Mouse (Mus musculus): ENCODE results near the gene Bmp8b. TPM values are rescaled to one million over a fixed set of nuclear protein-coding genes. Genes with fewer than 3 reads are reported as not detected.
"Not testable (repeated sequence)": the region's sequence is repeated elsewhere in the genome, so short reads cannot be mapped to it uniquely, and the experiment has no call there.

Bmp8b gene
- polyA plus RNA-seq, 1 experiment from 2014 or later: 0.26 TPM

- Histone ChIP-seq H3K9me3 (ENCODE audit: low read length) (peaks cover 2% of the 10 kb centered on the region; the same call in 1 of the 2 replicates), H3K4me1 (ENCODE audit: insufficient read depth, low read length) (no peaks in the 10 kb centered on the region), H3K27ac (ENCODE audit: low read length) (no peak overlapping the region), H3K4me2 (replicated peaks; ENCODE audit: low read depth, low read length) (no peak overlapping the region), H3K27me3 (ENCODE audit: insufficient read depth, low read length) (no peaks in the 10 kb centered on the region), H3K9ac (replicated peaks; ENCODE audit: low read length) (no peak overlapping the region), H3K36me3 (ENCODE audit: insufficient read depth, low read length) (no peaks in the 10 kb centered on the region), H3K4me3 (ENCODE audit: low read length) (no peak overlapping the region)
- ATAC-seq (ENCODE audit: low FRiP score, low TSS enrichment): peak; percentile 62
- 75% methylated on average over 20 of the region's 20 CpGs for WGBS
Observed at GRCm38 (mm10) chr4:123082283-123083163, 22.4 kb upstream of the Bmp8b start.

GRCm38 (mm10) chr4:123083323-123083902, 21.6 kb upstream of the Bmp8b start:
- no peaks in the 10 kb centered on the region for H3K27me3 ChIP-seq (ENCODE audit: insufficient read depth, low read length)
- H3K27ac ChIP-seq (ENCODE audit: low read length): no peak overlapping the region
- H3K4me3 ChIP-seq (ENCODE audit: low read length): no peak overlapping the region
- H3K9me3 ChIP-seq (ENCODE audit: low read length): no peaks in the 10 kb centered on the region
- no peak overlapping the region for H3K4me2 ChIP-seq (replicated peaks; ENCODE audit: low read depth, low read length)
- no peaks in the 10 kb centered on the region for H3K4me1 ChIP-seq (ENCODE audit: insufficient read depth, low read length)
- H3K9ac ChIP-seq (replicated peaks; ENCODE audit: low read length): no peak overlapping the region
- WGBS: 65% methylated on average over 13 of the region's 13 CpGs
- H3K36me3 ChIP-seq (ENCODE audit: insufficient read depth, low read length): no peaks in the 10 kb centered on the region
- no peak for ATAC-seq (ENCODE audit: low FRiP score, low TSS enrichment)

GRCm38 (mm10) chr4:123085290-123085689, 19.7 kb upstream of the Bmp8b start:
- Histone ChIP-seq H3K4me1 (ENCODE audit: insufficient read depth, low read length) (no peaks in the 10 kb centered on the region), H3K27ac (ENCODE audit: low read length) (no peak overlapping the region), H3K9me3 (ENCODE audit: low read length) (no peaks in the 10 kb centered on the region), H3K9ac (replicated peaks; ENCODE audit: low read length) (no peak overlapping the region), H3K36me3 (ENCODE audit: insufficient read depth, low read length) (no peaks in the 10 kb centered on the region), H3K27me3 (ENCODE audit: insufficient read depth, low read length) (no peaks in the 10 kb centered on the region), H3K4me2 (replicated peaks; ENCODE audit: low read depth, low read length) (no peak overlapping the region), H3K4me3 (ENCODE audit: low read length) (no peak overlapping the region)
- WGBS: 67% methylated on average over 2 of the region's 2 CpGs
- ATAC-seq (ENCODE audit: low FRiP score, low TSS enrichment): no peak

GRCm38 (mm10) chr4:123086381-123086780, 18.6 kb upstream of the Bmp8b start:
- no peak overlapping the region for H3K9ac ChIP-seq (replicated peaks; ENCODE audit: low read length)
- no peaks in the 10 kb centered on the region for H3K27me3 ChIP-seq (ENCODE audit: insufficient read depth, low read length)
- no peak overlapping the region for H3K4me3 ChIP-seq (ENCODE audit: low read length)
- WGBS: 81% methylated on average over 4 of the region's 4 CpGs
- H3K4me2 ChIP-seq (replicated peaks; ENCODE audit: low read depth, low read length): no peak overlapping the region
- H3K27ac ChIP-seq (ENCODE audit: low read length): no peak overlapping the region
- no peak for ATAC-seq (ENCODE audit: low FRiP score, low TSS enrichment)
- H3K36me3 ChIP-seq (ENCODE audit: insufficient read depth, low read length): no peaks in the 10 kb centered on the region
- no peaks in the 10 kb centered on the region for H3K9me3 ChIP-seq (ENCODE audit: low read length)
- no peaks in the 10 kb centered on the region for H3K4me1 ChIP-seq (ENCODE audit: insufficient read depth, low read length)

- H3K9me3 ChIP-seq (ENCODE audit: low read length): no peaks in the 10 kb centered on the region
- H3K27ac ChIP-seq (ENCODE audit: low read length): no peak overlapping the region
- no peaks in the 10 kb centered on the region for H3K36me3 ChIP-seq (ENCODE audit: insufficient read depth, low read length)
- no peak for ATAC-seq (ENCODE audit: low FRiP score, low TSS enrichment)
- H3K4me3 ChIP-seq (ENCODE audit: low read length): no peak overlapping the region
- 64% methylated on average over 5 of the region's 5 CpGs for WGBS
- H3K4me1 ChIP-seq (ENCODE audit: insufficient read depth, low read length): no peaks in the 10 kb centered on the region
- no peak overlapping the region for H3K4me2 ChIP-seq (replicated peaks; ENCODE audit: low read depth, low read length)
- no peaks in the 10 kb centered on the region for H3K27me3 ChIP-seq (ENCODE audit: insufficient read depth, low read length)
- H3K9ac ChIP-seq (replicated peaks; ENCODE audit: low read length): no peak overlapping the region
Observed at GRCm38 (mm10) chr4:123092621-123093020, 12.3 kb upstream of the Bmp8b start.

- 44% methylated on average over 17 of the region's 17 CpGs for WGBS
- peak; percentile 76 for ATAC-seq (ENCODE audit: low FRiP score, low TSS enrichment)
- H3K4me3 ChIP-seq (ENCODE audit: low read length): peak overlapping the region; percentile 13; the same call in 1 of the 2 replicates
Observed at GRCm38 (mm10) chr4:123093064-123093776, 11.7 kb upstream of the Bmp8b start.

GRCm38 (mm10) chr4:123093869-123094268, 11.1 kb upstream of the Bmp8b start:
- Histone ChIP-seq H3K4me3 (ENCODE audit: low read length) (no peak overlapping the region), H3K36me3 (ENCODE audit: insufficient read depth, low read length) (no peaks in the 10 kb centered on the region), H3K4me1 (ENCODE audit: insufficient read depth, low read length) (no peaks in the 10 kb centered on the region), H3K4me2 (replicated peaks; ENCODE audit: low read depth, low read length) (no peak overlapping the region), H3K27me3 (ENCODE audit: insufficient read depth, low read length) (no peaks in the 10 kb centered on the region), H3K9me3 (ENCODE audit: low read length) (no peaks in the 10 kb centered on the region), H3K9ac (replicated peaks; ENCODE audit: low read length) (no peak overlapping the region), H3K27ac (ENCODE audit: low read length) (no peak overlapping the region)
- 60% methylated on average over 9 of the region's 9 CpGs for WGBS
- no peak for ATAC-seq (ENCODE audit: low FRiP score, low TSS enrichment)

More at GRCm38 (mm10) chr4:123093064-123093776, 11.7 kb upstream of the Bmp8b start:
- Histone ChIP-seq H3K9ac (replicated peaks; ENCODE audit: low read length) (no peak overlapping the region), H3K27me3 (ENCODE audit: insufficient read depth, low read length) (no peaks in the 10 kb centered on the region), H3K9me3 (ENCODE audit: low read length) (no peaks in the 10 kb centered on the region), H3K27ac (ENCODE audit: low read length) (0 out of 2 replicates have a peak overlapping the region, but pooled peaks have one; percentile 12), H3K4me1 (ENCODE audit: insufficient read depth, low read length) (no peaks in the 10 kb centered on the region), H3K36me3 (ENCODE audit: insufficient read depth, low read length) (no peaks in the 10 kb centered on the region), H3K4me2 (replicated peaks; ENCODE audit: low read depth, low read length) (peak overlapping the region; percentile 31)

GRCm38 (mm10) chr4:123105451-123105790, 456 bp downstream of the Bmp8b start:
- no peaks in the 10 kb centered on the region for H3K36me3 ChIP-seq (ENCODE audit: insufficient read depth, low read length)
- H3K27ac ChIP-seq (ENCODE audit: low read length): no peak overlapping the region
- H3K4me2 ChIP-seq (replicated peaks; ENCODE audit: low read depth, low read length): peak overlapping the region; percentile 48
- no peak overlapping the region for H3K9ac ChIP-seq (replicated peaks; ENCODE audit: low read length)
- 23% methylated on average over 24 of the region's 24 CpGs for WGBS
- peak; percentile 67 for ATAC-seq (ENCODE audit: low FRiP score, low TSS enrichment)
- H3K9me3 ChIP-seq (ENCODE audit: low read length): no peaks in the 10 kb centered on the region
- H3K4me3 ChIP-seq (ENCODE audit: low read length): peak overlapping the region; percentile 41
- H3K4me1 ChIP-seq (ENCODE audit: insufficient read depth, low read length): peaks cover 8% of the 10 kb centered on the region
- peaks cover 36% of the 10 kb centered on the region for H3K27me3 ChIP-seq (ENCODE audit: insufficient read depth, low read length)

- ATAC-seq (ENCODE audit: low FRiP score, low TSS enrichment); H3K9ac ChIP-seq (replicated peaks; ENCODE audit: low read length); H3K27ac ChIP-seq (ENCODE audit: low read length); H3K4me3 ChIP-seq (ENCODE audit: low read length); H3K4me1 ChIP-seq (ENCODE audit: insufficient read depth, low read length); H3K4me2 ChIP-seq (replicated peaks; ENCODE audit: low read depth, low read length); H3K36me3 ChIP-seq (ENCODE audit: insufficient read depth, low read length); H3K9me3 ChIP-seq (ENCODE audit: low read length): not testable (repeated sequence)
- 90% methylated on average over 7 of the region's 7 CpGs for WGBS
- peaks cover 36% of the 10 kb centered on the region for H3K27me3 ChIP-seq (ENCODE audit: insufficient read depth, low read length)
Observed at GRCm38 (mm10) chr4:123105929-123106328, 964 bp downstream of the Bmp8b start.
